Mouse (Mus musculus) ES-Bruce4 (cell line): ENCODE measurements around the gene Sec24c. TPM values are rescaled to one million over a fixed set of nuclear protein-coding genes. Genes with fewer than 3 reads are reported as not detected.

ENCODE experiments used
- H3K27ac ChIP-seq: 2 replicates; pipeline ENCODE4 v1.5.1; 2012; ENCODE audit warnings: low read length, inconsistent platforms; ENCODE audit not compliant: insufficient read depth
- H3K27me3 ChIP-seq: 2 replicates; pipeline ENCODE4 v1.6.1; 2012; ENCODE audit warnings: mild to moderate bottlenecking, low read length, inconsistent platforms; ENCODE audit not compliant: control insufficient read depth, poor library complexity, insufficient read depth, severe bottlenecking
- H3K36me3 ChIP-seq: 2 replicates; pipeline ENCODE4 v1.6.1; 2012; ENCODE audit warnings: inconsistent platforms, mild to moderate bottlenecking, low read length, moderate library complexity; ENCODE audit not compliant: control insufficient read depth, poor library complexity, insufficient read depth, severe bottlenecking
- H3K4me1 ChIP-seq: one replicate; pipeline ENCODE4 v1.8.1; 2011; ENCODE audit warnings: low read length; ENCODE audit not compliant: control insufficient read depth, insufficient read depth
- H3K4me3 ChIP-seq: 2 replicates; pipeline ENCODE4 v1.5.1; 2011; ENCODE audit warnings: low read depth, mild to moderate bottlenecking, low read length
- H3K9ac ChIP-seq: 2 replicates; pipeline ENCODE4 v1.6.1; 2012; ENCODE audit warnings: low read depth, mild to moderate bottlenecking, inconsistent platforms; ENCODE audit not compliant: poor library complexity, severe bottlenecking
- H3K9me3 ChIP-seq: replicated peaks from 2 replicates; pipeline ENCODE4 v1.6.1; 2012; ENCODE audit warnings: mild to moderate bottlenecking, low read length, inconsistent platforms; ENCODE audit not compliant: control insufficient read depth, poor library complexity, insufficient read depth, severe bottlenecking
- CTCF ChIP-seq: IDR thresholded peaks from one replicate; pipeline ENCODE4 v1.8.1; 2011; ENCODE audit warnings: low read depth, low read length
- EP300 ChIP-seq: IDR thresholded peaks from 2 replicates; pipeline ENCODE4 v1.6.1; 2011; ENCODE audit warnings: low read depth, low read length; ENCODE audit not compliant: insufficient read depth
- POLR2A ChIP-seq: IDR thresholded peaks from one replicate; pipeline ENCODE4 v1.8.1; 2011; ENCODE audit warnings: low read length; ENCODE audit not compliant: insufficient read depth
- polyA plus RNA-seq: library from polyadenylated mRNA; stranded (reverse); fragments of >200 nt; gene quantifications from 2 replicates; pipeline ENCODE4 v1.2.4, GENCODE M21; 2011; ENCODE audit warnings: low read depth; ENCODE audit not compliant: missing spikeins, insufficient read depth, insufficient read length

The Sec24c gene
- polyA plus RNA-seq, 1 experiment = 133 TPM

- H3K36me3 ChIP-seq = no peaks in the 10 kb centered on the region
Measured at GRCm38 (mm10) chr14:20723006-20723405, 48.9 kb downstream of the Sec24c start.

GRCm38 (mm10) chr14:20724043-20724442, 49.9 kb downstream of the Sec24c start:
- Histone ChIP-seq H3K4me3 (no peak overlapping the region), H3K27ac (no peak overlapping the region), H3K9me3 (no peaks in the 10 kb centered on the region), H3K9ac (no peak overlapping the region), H3K27me3 (no peaks in the 10 kb centered on the region), H3K4me1 (no peaks in the 10 kb centered on the region), H3K36me3 (no peaks in the 10 kb centered on the region)
- no peak for TF ChIP-seq EP300
- TF ChIP-seq CTCF = peak; percentile 66

More at GRCm38 (mm10) chr14:20723006-20723405, 48.9 kb downstream of the Sec24c start:
- H3K27ac ChIP-seq = no peak overlapping the region
- no peak overlapping the region for H3K4me3 ChIP-seq
- no peak for TF ChIP-seq EP300
- no peak for TF ChIP-seq POLR2A
- no peak for TF ChIP-seq CTCF
- H3K27me3 ChIP-seq = no peaks in the 10 kb centered on the region
- H3K9me3 ChIP-seq = no peaks in the 10 kb centered on the region
- no peak overlapping the region for H3K9ac ChIP-seq
- H3K4me1 ChIP-seq = no peaks in the 10 kb centered on the region

GRCm38 (mm10) chr14:20725660-20726339, 51.7 kb downstream of the Sec24c start:
- H3K27ac ChIP-seq = no peak overlapping the region
- H3K4me1 ChIP-seq = no peaks in the 10 kb centered on the region
- H3K9ac ChIP-seq = no peak overlapping the region
- no peak for TF ChIP-seq CTCF
- no peak for TF ChIP-seq POLR2A
- no peak for TF ChIP-seq EP300
- no peak overlapping the region for H3K4me3 ChIP-seq
- H3K9me3 ChIP-seq = no peaks in the 10 kb centered on the region
- no peaks in the 10 kb centered on the region for H3K27me3 ChIP-seq
- no peaks in the 10 kb centered on the region for H3K36me3 ChIP-seq

GRCm38 (mm10) chr14:20729871-20730270, 55.8 kb downstream of the Sec24c start:
- no peaks in the 10 kb centered on the region for H3K36me3 ChIP-seq
- H3K27me3 ChIP-seq = no peaks in the 10 kb centered on the region
- H3K4me3 ChIP-seq = peak overlapping the region; percentile 30; the same call in 1 of the 2 replicates
- no peak overlapping the region for H3K9ac ChIP-seq
- no peak overlapping the region for H3K27ac ChIP-seq
- H3K9me3 ChIP-seq = no peaks in the 10 kb centered on the region
- H3K4me1 ChIP-seq = no peaks in the 10 kb centered on the region
- no peak for TF ChIP-seq CTCF
- TF ChIP-seq POLR2A = no peak
- TF ChIP-seq EP300 = no peak

GRCm38 (mm10) chr14:20730853-20731602, 56.9 kb downstream of the Sec24c start:
- TF ChIP-seq POLR2A (no peak), CTCF (no peak), EP300 (no peak)
- Histone ChIP-seq H3K36me3 (no peaks in the 10 kb centered on the region), H3K9me3 (no peaks in the 10 kb centered on the region), H3K27ac (no peak overlapping the region), H3K4me3 (no peak overlapping the region), H3K9ac (no peak overlapping the region), H3K27me3 (no peaks in the 10 kb centered on the region), H3K4me1 (no peaks in the 10 kb centered on the region)

- H3K27ac ChIP-seq = no peak overlapping the region
- H3K27me3 ChIP-seq = no peaks in the 10 kb centered on the region
- H3K4me1 ChIP-seq = no peaks in the 10 kb centered on the region
- peak overlapping the region; percentile 55 for H3K4me3 ChIP-seq
- TF ChIP-seq EP300 = no peak
- no peak for TF ChIP-seq CTCF
- TF ChIP-seq POLR2A = no peak
- H3K36me3 ChIP-seq = no peaks in the 10 kb centered on the region
- H3K9me3 ChIP-seq = no peaks in the 10 kb centered on the region
- peak overlapping the region; percentile 70 for H3K9ac ChIP-seq
Measured at GRCm38 (mm10) chr14:20733041-20733951, 59.2 kb downstream of the Sec24c start.
